Mouse (Mus musculus): ENCODE data around the gene Vmn1r38.
"Not testable (repeated sequence)": the region's sequence is repeated elsewhere in the genome, so short reads cannot be mapped to it uniquely, and the experiment has no call there.

Vmn1r38 gene

DNA sequence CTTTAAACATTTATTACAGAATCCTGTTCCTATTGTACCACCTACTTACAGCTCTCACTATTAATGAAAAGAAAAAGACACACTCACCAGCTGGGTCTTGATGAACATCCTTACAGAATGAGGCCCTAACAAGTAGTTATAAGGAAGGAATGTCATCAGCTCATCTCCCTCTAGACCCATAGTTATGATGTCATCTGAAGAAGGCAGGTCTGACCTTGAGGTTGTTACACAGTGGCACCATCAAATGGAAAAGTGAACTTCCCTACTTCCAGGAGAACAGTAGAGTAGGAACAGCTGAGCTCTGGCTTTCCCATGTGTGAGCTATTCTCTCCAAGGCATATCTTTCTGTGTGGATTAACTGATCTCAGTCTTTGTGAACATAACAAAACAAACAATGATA lies at the start of gene Vmn1r38:
TSS of gene Vmn1r38 (minus strand) at position 101 of the 400 bp plus-strand sequence.
- not testable (repeated sequence) for DNase-seq

DNA sequence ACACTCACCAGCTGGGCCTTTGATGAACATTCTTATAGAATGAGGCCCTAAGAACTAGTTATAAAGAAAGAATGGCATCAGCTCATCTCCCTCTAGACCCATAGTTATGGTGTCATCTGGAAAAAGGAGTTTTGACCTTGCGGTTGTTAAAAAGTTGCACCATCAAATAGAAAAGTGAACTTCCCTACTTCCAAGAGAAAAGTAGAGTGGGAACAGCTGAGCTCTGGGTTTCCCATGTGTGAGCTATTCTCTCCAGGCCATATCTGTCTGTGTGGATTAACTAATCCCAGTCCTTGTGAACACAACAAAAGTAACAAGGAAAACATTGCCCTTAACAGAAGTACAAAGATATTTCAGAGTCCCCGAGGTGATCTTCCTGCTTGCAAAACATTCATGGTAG lies 28.1 kb upstream of the Vmn1r38 start, which contains the start of gene Vmn1r39:
TSS of gene Vmn1r39 (minus strand) at position 101 of the 400 bp plus-strand sequence.
- DNase-seq: no peak

DNA sequence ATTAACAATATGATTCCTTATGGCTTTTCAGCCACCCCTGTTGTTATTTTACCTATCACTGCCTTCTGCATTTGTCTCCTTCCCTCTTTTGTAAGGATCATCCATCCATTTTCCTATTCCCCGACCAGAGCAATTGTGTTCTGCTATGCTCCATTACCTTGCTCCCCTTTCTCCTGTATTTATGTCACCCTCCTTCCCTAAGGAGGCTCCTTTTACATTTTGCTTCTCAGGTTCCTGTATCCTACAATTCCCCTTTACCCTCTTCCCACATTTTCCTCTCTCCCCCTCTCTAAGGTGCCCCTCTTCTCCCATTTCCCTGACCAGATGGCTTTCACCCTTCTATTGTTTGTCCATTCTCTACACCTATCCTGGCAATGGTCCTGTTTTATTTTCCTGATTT lies 23.9 kb upstream of the Vmn1r38 start:
- DNase-seq: no peak

DNA sequence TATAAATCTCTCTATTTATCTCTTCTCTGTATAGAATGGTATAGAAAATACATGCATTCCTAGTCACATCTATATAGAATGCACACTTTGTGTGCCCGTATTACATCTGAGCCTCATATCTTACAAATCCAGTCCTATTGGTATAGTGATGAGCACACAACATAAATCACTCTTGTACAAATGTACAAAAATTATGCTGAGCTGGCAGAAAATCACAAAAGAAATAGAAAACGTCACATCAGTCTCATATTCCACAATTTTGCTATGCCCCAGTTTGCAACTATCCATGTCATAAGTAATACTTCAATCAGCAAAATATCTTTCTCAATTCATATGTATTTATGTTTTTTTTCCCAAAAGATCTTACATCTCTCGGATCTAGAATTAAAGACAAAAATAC lies 23.3 kb upstream of the Vmn1r38 start:
- DNase-seq: no peak

GRCm38 (mm10) chr6:66729082-66729481 lies 53.3 kb downstream of the Vmn1r38 start, which contains the start of gene Vmn1r37:
TSS of gene Vmn1r37 (plus strand) at chr6:66729382.
- not testable (repeated sequence) for DNase-seq

All from lung, postnatal 4 days (tissue).